Comparison of ENCODE assay signal across 8 mouse cellular contexts in the genomic region with DNA sequence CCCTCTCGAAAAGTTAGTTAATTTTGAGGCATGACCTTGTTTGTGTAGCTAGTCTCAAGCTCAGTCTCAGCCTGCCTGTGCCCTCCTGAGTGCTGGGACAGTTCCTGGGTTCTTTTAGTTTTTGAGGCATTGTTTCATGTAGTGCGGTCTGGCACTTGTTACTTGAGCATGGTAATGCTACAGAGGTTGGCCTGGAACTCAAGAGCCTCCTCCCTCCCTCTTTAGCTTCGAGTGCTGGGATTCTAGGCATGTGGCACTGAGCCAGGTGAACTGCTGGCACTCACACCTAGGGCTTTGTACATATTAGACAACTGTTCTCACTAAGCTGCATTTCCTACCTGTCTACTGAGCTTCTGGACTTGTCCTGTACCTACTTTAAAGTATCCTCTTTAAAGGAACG. TPM values are rescaled to one million over a fixed set of nuclear protein-coding genes. Genes with fewer than 3 reads are reported as not detected.
DNase-seq lines count a peak whose midpoint lies in the region.

No protein-coding gene starts in this region.

- peak; percentile 26 to 32 for DNase-seq in cerebellum, postnatal 36 days
- DNase-seq in cerebellum, adult 11 months = no peak
- DNase-seq in heart, adult 18-20 months = peak; percentile 58 to 61
- peak; percentile 42 to 47 for DNase-seq in heart, postnatal 36 days
- peak; percentile 70 for DNase-seq in lung, postnatal 10 days
- DNase-seq in ovary, adult 18-20 months (ENCODE audit: low spot score) = no peak
- DNase-seq in frontal cortex, postnatal 10 days (ENCODE audit: low spot score in 2 of 2) = no peak
- no peak for DNase-seq in T-cell, adult 2 months (ENCODE audit: low spot score)

- intact Hi-C loops in heart, postnatal 36 days (cut with DNase I) = no loop called here

RNA-seq across cellular contexts. Expression of gene Hic2, which starts 14.4 kb away (rescaled TPM):
- total RNA-seq in heart, adult 18-20 months (2021) = 1 to 10 TPM; 1.3 to 1.5 TPM
- total RNA-seq in heart, postnatal 36 days (2021) = 1 to 10 TPM; 2.2 to 2.3 TPM

RNA-seq across cellular contexts. Expression of gene Tmem191c, which starts 28.1 kb away (rescaled TPM):
- total RNA-seq in heart, adult 18-20 months (2021) = 1 to 10 TPM; 1.2 to 1.6 TPM
- 1 to 10 TPM; 2.1 to 2.4 TPM for total RNA-seq in heart, postnatal 36 days (2021)

RNA-seq across cellular contexts. Expression of gene Rimbp3, which starts 39.3 kb away (rescaled TPM):
- under 1 TPM; 0.07 to 0.26 TPM for total RNA-seq in heart, adult 18-20 months (2021)
- under 1 TPM; 0.08 to 0.25 TPM for total RNA-seq in heart, postnatal 36 days (2021)

RNA-seq across cellular contexts. Expression of gene Ube2l3, which starts 45.3 kb away (rescaled TPM):
- total RNA-seq in heart, adult 18-20 months (2021) = 100 to 1,000 TPM; 116 to 120 TPM
- total RNA-seq in heart, postnatal 36 days (2021) = 100 to 1,000 TPM; 110 to 125 TPM

Comparison
In these comparisons a context has a peak if more than half of its experiments do, and no peak if none do; other contexts are left out.
1. DNase-seq: peak in cerebellum, postnatal 36 days (2 of 2), heart, adult 18-20 months (2 of 2), heart, postnatal 36 days (2 of 2) and lung, postnatal 10 days (single experiment); none in cerebellum, adult 11 months (single experiment), ovary, adult 18-20 months (single experiment), frontal cortex, postnatal 10 days (0 of 2) and T-cell, adult 2 months (single experiment).